Mouse (Mus musculus) heart, embryonic 10.5 days (tissue): Measurements from ENCODE around the gene Gli2. TPM values are rescaled to one million over a fixed set of nuclear protein-coding genes. Genes with fewer than 3 reads are reported as not detected.

Source experiments
- DNase-seq: peaks from one replicate; pipeline ENCODE4 v3.0.0-alpha.2; 2017; ENCODE audit warnings: low spot score
- H3K27ac ChIP-seq: fragments of 300-500 bp; sonication (generic); 2 replicates; pipeline ENCODE4 v1.5.1; 2016; ENCODE audit warnings: mild to moderate bottlenecking
- H3K27me3 ChIP-seq: fragments of 300-500 bp; sonication (generic); 2 replicates; pipeline ENCODE4 v1.6.1; 2016; ENCODE audit warnings: mild to moderate bottlenecking; ENCODE audit not compliant: poor library complexity, insufficient read depth, severe bottlenecking
- H3K36me3 ChIP-seq: fragments of 300-500 bp; sonication (generic); 2 replicates; pipeline ENCODE4 v1.6.1; 2016; ENCODE audit warnings: mild to moderate bottlenecking, moderate library complexity
- H3K4me1 ChIP-seq: fragments of 300-500 bp; sonication (generic); 2 replicates; pipeline ENCODE4 v1.6.1; 2016; ENCODE audit warnings: mild to moderate bottlenecking
- H3K4me3 ChIP-seq: fragments of 300-500 bp; sonication (generic); 2 replicates; pipeline ENCODE4 v1.5.1; 2016; ENCODE audit warnings: mild to moderate bottlenecking, moderate library complexity
- H3K9me3 ChIP-seq: fragments of 300-500 bp; sonication (generic); 2 replicates; pipeline ENCODE4 v1.6.1; 2016; ENCODE audit warnings: mild to moderate bottlenecking, moderate library complexity
- WGBS: fragments of 180-500 bp; shearing (Covaris S2); methylation state at CpG from one replicate; pipeline ENCODE4 v1.1.7; 2016; 5-methylcytosine and 5-hydroxymethylcytosine counted together
- polyA plus RNA-seq: library from polyadenylated mRNA; unstranded; fragments of >200 nt; fragmentation: Nextera tagmentation; extraction: Ambion mirVana; gene quantifications from 2 replicates; pipeline ENCODE4 v1.2.1, GENCODE M21; 2016

Gene Gli2
- polyA plus RNA-seq, 1 experiment from 2014 or later = 7.5 TPM

DNA sequence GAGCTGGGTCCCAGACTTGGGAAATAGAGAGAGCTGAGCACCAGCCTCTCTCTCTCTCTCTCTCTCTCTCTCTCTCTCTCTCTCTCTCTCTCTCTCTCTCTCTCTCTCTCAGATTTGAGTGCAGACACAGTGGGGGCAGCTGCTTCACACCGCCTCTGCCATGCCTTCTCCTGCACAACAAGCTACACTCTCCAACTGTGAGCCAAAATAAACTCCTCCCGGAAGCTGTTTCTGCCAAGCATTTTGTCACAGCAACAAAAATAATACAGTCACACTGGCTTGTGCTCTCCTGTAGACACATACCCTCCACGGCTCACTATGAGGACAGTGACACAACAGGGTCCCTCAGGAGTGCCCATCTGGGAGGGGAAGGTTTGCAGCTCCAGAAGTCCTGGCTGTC is 36.6 kb downstream of the Gli2 start:
- H3K4me3 ChIP-seq = no peak overlapping the region
- no peak overlapping the region for H3K27ac ChIP-seq
- 63% methylated on average over 3 of the region's 3 CpGs for WGBS
- H3K36me3 ChIP-seq = peaks cover 1% of the 10 kb centered on the region; the same call in 1 of the 2 replicates
- no peaks in the 10 kb centered on the region for H3K9me3 ChIP-seq
- H3K27me3 ChIP-seq = no peaks in the 10 kb centered on the region
- no peak for DNase-seq
- 0 out of 2 replicates have a peak, but pooled peaks cover 6% of the 10 kb centered on the region for H3K4me1 ChIP-seq

- peaks cover 1% of the 10 kb centered on the region; the same call in 1 of the 2 replicates for H3K36me3 ChIP-seq
Measured at GRCm38 (mm10) chr1:119015108-119015507, 38.3 kb downstream of the Gli2 start.

DNA sequence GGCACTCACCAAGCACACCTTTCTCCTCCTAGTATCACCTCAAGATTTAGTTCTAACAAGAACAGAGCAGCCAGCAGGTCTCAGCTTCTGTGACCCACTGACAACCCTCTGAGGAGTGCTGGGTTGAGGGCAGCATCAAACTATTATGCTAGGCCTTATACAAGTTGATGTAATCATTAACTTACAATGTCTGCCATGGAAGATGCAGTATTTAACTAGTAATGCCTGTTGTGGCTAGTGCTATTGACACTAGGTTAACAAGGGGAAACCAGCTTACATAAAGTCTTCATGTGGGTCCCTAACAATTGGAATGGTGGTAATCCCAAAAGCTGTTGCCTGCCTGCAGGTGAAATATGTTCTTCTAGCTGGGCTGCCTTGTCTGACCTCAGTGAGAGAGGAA is 44.5 kb downstream of the Gli2 start:
- Histone ChIP-seq H3K9me3 (no peaks in the 10 kb centered on the region), H3K27ac (no peak overlapping the region), H3K27me3 (no peaks in the 10 kb centered on the region), H3K4me3 (no peak overlapping the region), H3K36me3 (peaks cover 1% of the 10 kb centered on the region; the same call in 1 of the 2 replicates), H3K4me1 (peaks cover 12% of the 10 kb centered on the region)
- no peak for DNase-seq

More at GRCm38 (mm10) chr1:119015108-119015507, 38.3 kb downstream of the Gli2 start:
- DNase-seq = no peak
- H3K27ac ChIP-seq = no peak overlapping the region
- no peaks in the 10 kb centered on the region for H3K27me3 ChIP-seq
- H3K4me3 ChIP-seq = no peak overlapping the region
- H3K9me3 ChIP-seq = no peaks in the 10 kb centered on the region
- 82% methylated on average over 6 of the region's 6 CpGs for WGBS
- 0 out of 2 replicates have a peak, but pooled peaks cover 6% of the 10 kb centered on the region for H3K4me1 ChIP-seq

DNA sequence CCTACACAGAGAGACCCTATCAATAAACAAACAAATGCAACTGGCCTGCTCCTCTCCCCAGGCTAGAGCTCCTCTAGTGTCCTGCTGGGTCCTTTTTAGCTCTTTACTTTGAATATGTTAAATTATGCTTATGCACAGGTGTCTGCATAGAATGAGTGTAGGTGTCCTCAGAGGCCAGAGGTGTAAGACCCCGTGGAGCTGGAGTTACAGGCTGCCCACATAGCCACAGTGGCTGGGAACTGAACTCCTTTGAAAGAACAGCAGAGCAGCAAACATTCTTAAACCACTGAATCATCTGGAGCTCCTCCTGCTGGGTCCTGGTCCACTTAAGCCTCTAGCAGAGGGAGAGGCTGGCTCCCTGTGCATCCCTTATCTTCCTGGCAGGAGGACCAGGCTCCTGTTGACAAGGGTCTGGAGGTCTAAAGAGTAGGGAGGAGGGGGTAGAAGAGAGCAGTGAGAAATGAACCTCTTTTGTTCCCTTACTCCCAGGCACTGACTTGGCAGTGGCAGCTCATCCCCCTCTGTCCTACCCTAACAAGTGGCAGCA is 49.5 kb downstream of the Gli2 start:
- H3K27ac ChIP-seq = 0 out of 2 replicates have a peak overlapping the region, but pooled peaks have one; percentile 47
- DNase-seq = no peak
- WGBS = 3% methylated on average over 1 of the region's 1 CpGs
- H3K27me3 ChIP-seq = no peaks in the 10 kb centered on the region; the same call in 1 of the 2 replicates
- H3K4me1 ChIP-seq = peaks cover 28% of the 10 kb centered on the region
- H3K4me3 ChIP-seq = no peak overlapping the region
- peaks cover 4% of the 10 kb centered on the region for H3K36me3 ChIP-seq
- H3K9me3 ChIP-seq = no peaks in the 10 kb centered on the region

DNA sequence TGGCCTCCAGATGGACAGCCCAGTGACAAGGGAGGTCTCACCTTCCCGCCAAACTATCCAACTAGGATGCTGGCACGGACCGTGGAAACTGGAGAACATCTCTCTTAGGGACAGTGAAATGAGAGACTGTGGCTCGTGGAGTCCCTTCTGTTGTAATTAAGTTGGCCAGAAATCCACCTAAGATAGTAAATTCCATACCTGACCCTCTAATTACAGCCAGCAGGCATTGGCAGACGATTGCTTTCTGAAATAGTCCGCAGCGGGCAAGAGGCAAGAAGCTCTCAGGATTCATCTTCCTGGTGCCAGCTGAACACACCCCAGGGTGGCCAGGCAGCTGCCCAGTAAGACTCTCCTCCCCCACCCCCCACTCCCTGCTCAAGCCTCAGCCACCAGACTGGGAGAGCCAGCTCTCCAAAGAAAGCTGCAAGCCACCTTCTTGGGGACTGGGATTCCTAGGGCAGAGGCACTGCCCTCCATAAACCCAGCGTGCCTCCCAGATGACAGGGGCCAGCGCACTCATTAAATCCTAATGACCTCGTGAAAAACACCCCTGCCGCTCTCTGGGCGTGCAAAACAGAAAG is 51.9 kb downstream of the Gli2 start:
- H3K27me3 ChIP-seq = no peaks in the 10 kb centered on the region; the same call in 1 of the 2 replicates
- H3K36me3 ChIP-seq = peaks cover 4% of the 10 kb centered on the region
- DNase-seq = no peak
- 66% methylated on average over 12 of the region's 12 CpGs for WGBS
- no peak overlapping the region for H3K27ac ChIP-seq
- peaks cover 28% of the 10 kb centered on the region for H3K4me1 ChIP-seq
- H3K4me3 ChIP-seq = no peak overlapping the region
- no peaks in the 10 kb centered on the region for H3K9me3 ChIP-seq

- no peak for DNase-seq
- WGBS = 84% methylated on average over 8 of the region's 8 CpGs
- no peaks in the 10 kb centered on the region for H3K36me3 ChIP-seq
- 0 out of 2 replicates have a peak, but pooled peaks cover 3% of the 10 kb centered on the region for H3K4me1 ChIP-seq
- H3K27me3 ChIP-seq = no peaks in the 10 kb centered on the region
- no peak overlapping the region for H3K4me3 ChIP-seq
- H3K27ac ChIP-seq = no peak overlapping the region
- H3K9me3 ChIP-seq = no peaks in the 10 kb centered on the region
Measured at GRCm38 (mm10) chr1:118994482-118995105, 58.8 kb downstream of the Gli2 start.

- 71% methylated on average over 5 of the region's 5 CpGs for WGBS
- H3K27me3 ChIP-seq = no peaks in the 10 kb centered on the region
- no peaks in the 10 kb centered on the region for H3K36me3 ChIP-seq
Measured at GRCm38 (mm10) chr1:118993775-118994174, 59.6 kb downstream of the Gli2 start.

GRCm38 (mm10) chr1:118988331-118988730 is 65.1 kb downstream of the Gli2 start:
- H3K27me3 ChIP-seq = no peaks in the 10 kb centered on the region; the same call in 1 of the 2 replicates
- WGBS = 65% methylated on average over 6 of the region's 6 CpGs
- no peak overlapping the region for H3K27ac ChIP-seq
- no peak overlapping the region for H3K4me3 ChIP-seq
- DNase-seq = no peak
- H3K36me3 ChIP-seq = no peaks in the 10 kb centered on the region
- H3K4me1 ChIP-seq = peaks cover 20% of the 10 kb centered on the region
- no peaks in the 10 kb centered on the region for H3K9me3 ChIP-seq

More at GRCm38 (mm10) chr1:118993775-118994174, 59.6 kb downstream of the Gli2 start:
- Histone ChIP-seq H3K4me3 (no peak overlapping the region), H3K27ac (no peak overlapping the region), H3K9me3 (no peaks in the 10 kb centered on the region), H3K4me1 (0 out of 2 replicates have a peak, but pooled peaks cover 3% of the 10 kb centered on the region)
- DNase-seq = no peak

GRCm38 (mm10) chr1:118987538-118987937 is 65.9 kb downstream of the Gli2 start:
- no peak for DNase-seq
- Histone ChIP-seq H3K27me3 (no peaks in the 10 kb centered on the region; the same call in 1 of the 2 replicates), H3K4me1 (peaks cover 28% of the 10 kb centered on the region), H3K36me3 (no peaks in the 10 kb centered on the region), H3K27ac (no peak overlapping the region), H3K4me3 (no peak overlapping the region), H3K9me3 (no peaks in the 10 kb centered on the region)
- 86% methylated on average over 11 of the region's 11 CpGs for WGBS

GRCm38 (mm10) chr1:118983389-118983788 is 70.0 kb downstream of the Gli2 start:
- H3K27ac ChIP-seq = peak overlapping the region; percentile 73
- H3K4me1 ChIP-seq = peaks cover 52% of the 10 kb centered on the region

DNA sequence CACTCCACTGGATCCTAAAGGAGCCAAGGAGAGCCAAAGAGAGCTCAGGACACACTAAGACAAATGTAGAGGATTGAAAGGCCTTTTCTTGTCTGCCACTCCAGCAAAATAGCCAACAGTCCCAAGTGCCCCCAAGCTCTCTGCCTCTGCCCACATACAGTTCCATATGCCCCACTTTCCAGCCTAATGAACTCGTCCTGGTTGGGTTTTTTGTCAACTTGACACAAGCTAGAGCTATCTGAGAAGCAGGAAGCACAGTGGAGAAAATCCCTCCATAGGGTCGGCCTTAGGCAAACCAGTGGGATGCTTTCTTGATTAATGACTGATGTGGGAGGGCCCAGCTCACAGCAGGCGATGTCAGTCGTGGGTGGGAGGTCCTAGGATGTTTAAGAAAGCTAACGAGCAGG is 70.6 kb downstream of the Gli2 start:
- Histone ChIP-seq H3K27ac (peak overlapping the region; percentile 73), H3K36me3 (no peaks in the 10 kb centered on the region), H3K4me1 (peaks cover 50% of the 10 kb centered on the region), H3K4me3 (no peak overlapping the region), H3K27me3 (no peaks in the 10 kb centered on the region; the same call in 1 of the 2 replicates), H3K9me3 (no peaks in the 10 kb centered on the region)
- WGBS = 13% methylated on average over 5 of the region's 5 CpGs
- no peak for DNase-seq

More at GRCm38 (mm10) chr1:118983389-118983788, 70.0 kb downstream of the Gli2 start:
- WGBS = 26% methylated on average over 2 of the region's 2 CpGs
- Histone ChIP-seq H3K27me3 (no peaks in the 10 kb centered on the region; the same call in 1 of the 2 replicates), H3K4me3 (no peak overlapping the region), H3K9me3 (no peaks in the 10 kb centered on the region), H3K36me3 (no peaks in the 10 kb centered on the region)
- no peak for DNase-seq

GRCm38 (mm10) chr1:118981943-118982804 is 71.2 kb downstream of the Gli2 start:
- no peaks in the 10 kb centered on the region for H3K36me3 ChIP-seq
- H3K27me3 ChIP-seq = no peaks in the 10 kb centered on the region; the same call in 1 of the 2 replicates
- peak; percentile 81 for DNase-seq
- H3K9me3 ChIP-seq = no peaks in the 10 kb centered on the region
- peaks cover 50% of the 10 kb centered on the region for H3K4me1 ChIP-seq
- 40% methylated on average over 16 of the region's 16 CpGs for WGBS
- H3K4me3 ChIP-seq = peak overlapping the region; percentile 25; the same call in 1 of the 2 replicates
- H3K27ac ChIP-seq = peak overlapping the region; percentile 73
